Mouse (Mus musculus) stomach, postnatal 0 days (tissue): ENCODE measurements at regions not wholly inside any gene's neighbourhood (a gene's known extent, or its start where the extent isn't known, plus 50 kb on each side); places are given as distances from the start of the nearest gene placed in this dataset.

ENCODE experiments used
- ATAC-seq: fragments of 200-750 bp; cut with Nextera tagmentation; 2 replicates; pipeline ENCODE4 v1.8.0; 2017; ENCODE audit not compliant: low FRiP score, low TSS enrichment
- DNase-seq: peaks from one replicate; pipeline ENCODE4 v3.0.0-alpha.2; 2016; ENCODE audit warnings: low spot score
- H3K27ac ChIP-seq: fragments of 300-500 bp; sonication (generic); replicated peaks from 2 replicates; pipeline ENCODE4 v1.5.1; 2014; ENCODE audit warnings: mild to moderate bottlenecking, control low read depth
- H3K27me3 ChIP-seq: fragments of 300-500 bp; sonication (generic); 2 replicates; pipeline ENCODE4 v1.6.1; 2014; ENCODE audit warnings: low read length; ENCODE audit not compliant: control insufficient read depth, insufficient read depth
- H3K36me3 ChIP-seq: fragments of 300-500 bp; sonication (generic); 2 replicates; pipeline ENCODE4 v1.6.1; 2014; ENCODE audit warnings: low read length, mixed read lengths; ENCODE audit not compliant: control insufficient read depth, insufficient read depth
- H3K4me1 ChIP-seq: fragments of 300-500 bp; sonication (generic); replicated peaks from 2 replicates; pipeline ENCODE4 v1.6.1; 2014; ENCODE audit warnings: antibody characterized with exemption; ENCODE audit not compliant: control insufficient read depth, insufficient read depth
- H3K4me2 ChIP-seq: fragments of 300-500 bp; sonication (generic); replicated peaks from 2 replicates; pipeline ENCODE4 v1.6.1; 2014; ENCODE audit warnings: low read depth, mild to moderate bottlenecking, control low read depth, moderate library complexity
- H3K4me3 ChIP-seq: fragments of 300-500 bp; sonication (generic); 2 replicates; pipeline ENCODE4 v1.5.1; 2014; ENCODE audit warnings: low read depth, low read length, control low read depth
- H3K9ac ChIP-seq: fragments of 300-500 bp; sonication (generic); 2 replicates; pipeline ENCODE4 v1.6.1; 2014; ENCODE audit warnings: mild to moderate bottlenecking, low read length, control low read depth, mixed read lengths
- H3K9me3 ChIP-seq: fragments of 300-500 bp; sonication (generic); 2 replicates; pipeline ENCODE4 v1.6.1; 2016; ENCODE audit warnings: low read length; ENCODE audit not compliant: control insufficient read depth
- CTCF ChIP-seq: IDR thresholded peaks from 2 replicates; pipeline ENCODE4 v1.5.1; 2016; ENCODE audit warnings: antibody characterized with exemption, low read depth, mild to moderate bottlenecking, moderate library complexity
- EP300 ChIP-seq: optimal IDR thresholded peaks from 2 replicates; pipeline ENCODE3; 2016; ENCODE audit warnings: antibody characterized with exemption
- WGBS: fragments of 180-500 bp; shearing (Covaris S2); extraction: QIAGEN DNeasy Blood & Tissue Kit; methylation state at CpG from one replicate; pipeline ENCODE4 v1.1.7; 2014; 5-methylcytosine and 5-hydroxymethylcytosine counted together

DNA sequence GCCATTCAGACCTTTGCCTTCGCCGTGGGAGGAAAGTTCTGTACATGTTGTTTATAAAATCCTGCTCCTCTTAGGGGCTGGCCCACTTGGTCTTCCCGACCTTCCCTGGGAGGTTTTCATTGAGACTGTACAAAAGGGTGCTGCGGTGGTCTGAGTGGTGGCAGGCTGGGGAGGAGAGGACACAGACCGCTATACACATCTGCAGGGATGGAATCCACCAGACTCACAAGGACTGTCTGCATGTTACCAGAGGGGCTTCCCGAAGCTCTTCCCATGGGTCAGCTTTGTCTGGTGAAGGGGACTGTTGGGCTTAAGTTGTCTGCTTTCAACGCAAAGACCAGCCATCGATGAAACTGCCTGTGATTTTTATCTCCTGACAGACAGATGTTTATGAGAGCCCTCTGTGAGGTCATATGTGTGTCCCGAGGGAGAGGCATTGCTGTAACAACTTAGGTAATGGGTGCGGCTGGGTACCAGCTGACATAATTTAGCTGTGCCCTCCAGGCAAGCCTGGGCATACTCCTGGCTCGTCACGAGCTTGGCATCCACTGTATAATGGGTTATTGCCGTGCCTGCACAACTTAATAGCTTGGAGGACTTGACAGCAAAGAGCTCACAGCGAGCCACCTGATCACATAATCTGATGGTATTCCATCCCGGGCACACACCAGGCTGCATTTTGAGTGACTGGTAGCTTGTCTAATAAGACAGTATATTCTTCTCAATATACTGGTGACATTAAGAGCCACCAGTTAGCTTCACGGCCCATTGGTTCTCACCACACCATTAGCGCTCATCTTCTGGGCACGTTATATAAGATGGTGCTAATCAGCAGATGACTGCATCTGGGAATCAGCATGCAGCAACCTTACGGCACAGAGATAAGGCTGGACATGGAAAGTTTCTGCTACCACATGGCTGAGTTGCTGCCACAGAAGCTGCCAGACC is 128.7 kb downstream of the Ptger3 start:
- Histone ChIP-seq H3K27ac (no peak overlapping the region), H3K4me2 (no peak overlapping the region), H3K4me3 (no peak overlapping the region), H3K4me1 (no peaks in the 10 kb centered on the region), H3K9ac (no peak overlapping the region), H3K9me3 (no peaks in the 10 kb centered on the region), H3K27me3 (no peaks in the 10 kb centered on the region), H3K36me3 (no peaks in the 10 kb centered on the region)
- TF ChIP-seq EP300: no peak
- no peak for TF ChIP-seq CTCF
- 60% methylated on average over 19 of the region's 19 CpGs for WGBS
- ATAC-seq (0 out of 2 replicates have a peak, but pooled peaks have one; percentile 38), DNase-seq (no peak)
